Mouse (Mus musculus): ENCODE measurements around the gene Ap1g1. TPM values are rescaled to one million over a fixed set of nuclear protein-coding genes. Genes with fewer than 3 reads are reported as not detected.

Ap1g1 gene
- polyA plus RNA-seq, 1 experiment: not detected

GRCm38 (mm10) chr8:109890794-109891585 is 112.6 kb downstream of the Ap1g1 start:
- Histone ChIP-seq H3K27ac (ENCODE audit: insufficient read depth, low read depth, low read length) (no peak overlapping the region), H3K4me3 (ENCODE audit: insufficient read depth, low read depth, low read length) (no peak overlapping the region), H3K4me1 (ENCODE audit: control insufficient read depth, insufficient read depth, low read length) (no peaks in the 10 kb centered on the region)
- 92% methylated on average over 3 of the region's 3 CpGs for WGBS
- no peak for TF ChIP-seq CTCF (IDR thresholded peaks at IDR 0.05; ENCODE audit: insufficient read depth, low read depth, low read length)
- TF ChIP-seq POLR2A (IDR thresholded peaks at IDR 0.05; ENCODE audit: insufficient read depth, low read depth, low read length): no peak

GRCm38 (mm10) chr8:109894636-109895035 is 116.3 kb downstream of the Ap1g1 start:
- WGBS: 100% methylated on average over 1 of the region's 1 CpGs
- Histone ChIP-seq H3K4me1 (ENCODE audit: control insufficient read depth, insufficient read depth, low read length) (no peaks in the 10 kb centered on the region), H3K4me3 (ENCODE audit: insufficient read depth, low read depth, low read length) (no peak overlapping the region)

GRCm38 (mm10) chr8:109895355-109895754 is 117.0 kb downstream of the Ap1g1 start:
- TF ChIP-seq CTCF (IDR thresholded peaks at IDR 0.05; ENCODE audit: insufficient read depth, low read depth, low read length): no peak
- TF ChIP-seq POLR2A (IDR thresholded peaks at IDR 0.05; ENCODE audit: insufficient read depth, low read depth, low read length): no peak
- H3K4me3 ChIP-seq (ENCODE audit: insufficient read depth, low read depth, low read length): no peak overlapping the region
- no peak overlapping the region for H3K27ac ChIP-seq (ENCODE audit: insufficient read depth, low read depth, low read length)
- WGBS: 94% methylated on average over 12 of the region's 12 CpGs
- H3K4me1 ChIP-seq (ENCODE audit: control insufficient read depth, insufficient read depth, low read length): no peaks in the 10 kb centered on the region

More at GRCm38 (mm10) chr8:109894636-109895035, 116.3 kb downstream of the Ap1g1 start:
- no peak overlapping the region for H3K27ac ChIP-seq (ENCODE audit: insufficient read depth, low read depth, low read length)
- TF ChIP-seq POLR2A (IDR thresholded peaks at IDR 0.05; ENCODE audit: insufficient read depth, low read depth, low read length) (no peak), CTCF (IDR thresholded peaks at IDR 0.05; ENCODE audit: insufficient read depth, low read depth, low read length) (no peak)

DNA sequence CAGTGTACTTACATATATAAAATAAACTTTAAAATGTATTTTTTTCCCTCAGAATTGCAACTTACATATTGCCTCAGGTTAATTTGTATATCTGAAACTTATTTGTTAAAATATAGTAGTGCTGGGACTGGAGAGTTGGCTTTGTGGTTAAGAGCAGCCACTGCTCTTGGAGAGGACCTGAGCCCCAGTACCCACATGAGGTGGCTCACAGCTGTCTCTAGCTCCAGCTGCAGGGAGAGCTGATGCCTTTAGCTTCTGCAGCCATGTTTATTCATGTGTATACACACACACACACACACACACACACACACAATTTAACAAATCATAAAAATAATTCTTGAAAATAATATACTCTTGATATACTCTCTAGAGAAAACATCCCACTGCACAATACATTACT is 124.0 kb downstream of the Ap1g1 start:
- TF ChIP-seq POLR2A (IDR thresholded peaks at IDR 0.05; ENCODE audit: insufficient read depth, low read depth, low read length) (no peak), CTCF (IDR thresholded peaks at IDR 0.05; ENCODE audit: insufficient read depth, low read depth, low read length) (no peak)
- 0 out of 2 replicates have a peak, but pooled peaks cover 4% of the 10 kb centered on the region for H3K4me1 ChIP-seq (ENCODE audit: control insufficient read depth, insufficient read depth, low read length)
- no peak overlapping the region for H3K27ac ChIP-seq (ENCODE audit: insufficient read depth, low read depth, low read length)
- no peak overlapping the region for H3K4me3 ChIP-seq (ENCODE audit: insufficient read depth, low read depth, low read length)

GRCm38 (mm10) chr8:109903909-109904469 is 125.6 kb downstream of the Ap1g1 start:
- Histone ChIP-seq H3K4me1 (ENCODE audit: control insufficient read depth, insufficient read depth, low read length) (0 out of 2 replicates have a peak, but pooled peaks cover 4% of the 10 kb centered on the region), H3K27ac (ENCODE audit: insufficient read depth, low read depth, low read length) (no peak overlapping the region), H3K4me3 (ENCODE audit: insufficient read depth, low read depth, low read length) (no peak overlapping the region)
- TF ChIP-seq POLR2A (IDR thresholded peaks at IDR 0.05; ENCODE audit: insufficient read depth, low read depth, low read length): no peak
- TF ChIP-seq CTCF (IDR thresholded peaks at IDR 0.05; ENCODE audit: insufficient read depth, low read depth, low read length): no peak
- 54% methylated on average over 10 of the region's 10 CpGs for WGBS

- 98% methylated on average over 1 of the region's 1 CpGs for WGBS
- no peak for TF ChIP-seq CTCF (IDR thresholded peaks at IDR 0.05; ENCODE audit: insufficient read depth, low read depth, low read length)
- no peak for TF ChIP-seq POLR2A (IDR thresholded peaks at IDR 0.05; ENCODE audit: insufficient read depth, low read depth, low read length)
- no peak overlapping the region for H3K27ac ChIP-seq (ENCODE audit: insufficient read depth, low read depth, low read length)
- H3K4me1 ChIP-seq (ENCODE audit: control insufficient read depth, insufficient read depth, low read length): 0 out of 2 replicates have a peak, but pooled peaks cover 4% of the 10 kb centered on the region
- H3K4me3 ChIP-seq (ENCODE audit: insufficient read depth, low read depth, low read length): no peak overlapping the region
Measured at GRCm38 (mm10) chr8:109904928-109905668, 126.7 kb downstream of the Ap1g1 start.

DNA sequence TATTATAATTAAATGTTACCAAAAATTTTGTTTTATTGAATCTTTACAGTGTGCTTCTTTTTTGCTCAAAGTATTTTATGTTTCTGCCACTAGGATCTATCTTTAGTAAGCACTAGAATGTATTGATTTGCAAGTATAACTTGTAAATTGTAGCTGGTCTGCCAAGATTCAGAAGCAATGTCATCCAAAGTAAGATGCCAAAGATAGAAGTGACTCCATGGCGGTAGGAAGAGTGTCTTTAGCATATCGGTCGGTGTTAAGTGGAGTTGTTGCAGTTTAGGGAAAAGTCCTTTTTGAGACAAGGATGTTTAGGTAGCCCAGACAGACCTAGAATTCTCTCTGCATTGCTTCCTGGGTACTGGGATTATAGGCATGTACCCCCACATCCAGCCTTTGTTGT is 128.6 kb downstream of the Ap1g1 start:
- no peak overlapping the region for H3K4me3 ChIP-seq (ENCODE audit: insufficient read depth, low read depth, low read length)
- 77% methylated on average over 3 of the region's 3 CpGs for WGBS
- TF ChIP-seq CTCF (IDR thresholded peaks at IDR 0.05; ENCODE audit: insufficient read depth, low read depth, low read length) (no peak), POLR2A (IDR thresholded peaks at IDR 0.05; ENCODE audit: insufficient read depth, low read depth, low read length) (no peak)
- 0 out of 2 replicates have a peak, but pooled peaks cover 4% of the 10 kb centered on the region for H3K4me1 ChIP-seq (ENCODE audit: control insufficient read depth, insufficient read depth, low read length)
- no peak overlapping the region for H3K27ac ChIP-seq (ENCODE audit: insufficient read depth, low read depth, low read length)

- no peak overlapping the region for H3K4me3 ChIP-seq (ENCODE audit: insufficient read depth, low read depth, low read length)
- H3K4me1 ChIP-seq (ENCODE audit: control insufficient read depth, insufficient read depth, low read length): 0 out of 2 replicates have a peak, but pooled peaks cover 4% of the 10 kb centered on the region
- 65% methylated on average over 4 of the region's 4 CpGs for WGBS
- TF ChIP-seq POLR2A (IDR thresholded peaks at IDR 0.05; ENCODE audit: insufficient read depth, low read depth, low read length) (no peak), CTCF (IDR thresholded peaks at IDR 0.05; ENCODE audit: insufficient read depth, low read depth, low read length) (no peak)
- no peak overlapping the region for H3K27ac ChIP-seq (ENCODE audit: insufficient read depth, low read depth, low read length)
Measured at GRCm38 (mm10) chr8:109907376-109907775, 129.0 kb downstream of the Ap1g1 start.

Other genes with a start within 250 kb of the Ap1g1 start
- gene Dhx38, start 212.7 kb upstream of the Ap1g1 start, polyA plus RNA-seq (2012; ENCODE audit: insufficient read depth, insufficient read length, low replicate concordance, missing spikeins): 90.7 TPM in 1 of 2 replicates, not detected in the other
- not detected in 2 replicates for gene Txnl4b, start 212.7 kb upstream of the Ap1g1 start, polyA plus RNA-seq (2012; ENCODE audit: insufficient read depth, insufficient read length, low replicate concordance, missing spikeins)
- gene Hp, start 199.4 kb upstream of the Ap1g1 start, polyA plus RNA-seq (2012; ENCODE audit: insufficient read depth, insufficient read length, low replicate concordance, missing spikeins): not detected in 2 replicates
- gene Dhodh, start 169.9 kb upstream of the Ap1g1 start, polyA plus RNA-seq (2012; ENCODE audit: insufficient read depth, insufficient read length, low replicate concordance, missing spikeins): not detected in 2 replicates
- not detected in 2 replicates for gene Pkd1l3, start 164.0 kb upstream of the Ap1g1 start, polyA plus RNA-seq (2012; ENCODE audit: insufficient read depth, insufficient read length, low replicate concordance, missing spikeins)
- 88.0 TPM in 1 of 2 replicates, not detected in the other for gene Ist1, start 85.3 kb upstream of the Ap1g1 start, polyA plus RNA-seq (2012; ENCODE audit: insufficient read depth, insufficient read length, low replicate concordance, missing spikeins)
- not detected in 2 replicates for gene Zfp821, start 73.0 kb upstream of the Ap1g1 start, polyA plus RNA-seq (2012; ENCODE audit: insufficient read depth, insufficient read length, low replicate concordance, missing spikeins)
- gene Atxn1l, start 40.8 kb upstream of the Ap1g1 start, polyA plus RNA-seq (2012; ENCODE audit: insufficient read depth, insufficient read length, low replicate concordance, missing spikeins): not detected in 2 replicates
- not detected in 2 replicates for gene Phlpp2, start 90.0 kb downstream of the Ap1g1 start, polyA plus RNA-seq (2012; ENCODE audit: insufficient read depth, insufficient read length, low replicate concordance, missing spikeins)
- gene Marveld3, start 183.6 kb downstream of the Ap1g1 start, polyA plus RNA-seq (2012; ENCODE audit: insufficient read depth, insufficient read length, low replicate concordance, missing spikeins): not detected in 2 replicates
- not detected in 2 replicates for gene Tat, start 211.9 kb downstream of the Ap1g1 start, polyA plus RNA-seq (2012; ENCODE audit: insufficient read depth, insufficient read length, low replicate concordance, missing spikeins)

Data from olfactory bulb, adult 2 months (tissue).